ENCODE assay signal across 22 mouse cellular contexts in the genomic region with DNA sequence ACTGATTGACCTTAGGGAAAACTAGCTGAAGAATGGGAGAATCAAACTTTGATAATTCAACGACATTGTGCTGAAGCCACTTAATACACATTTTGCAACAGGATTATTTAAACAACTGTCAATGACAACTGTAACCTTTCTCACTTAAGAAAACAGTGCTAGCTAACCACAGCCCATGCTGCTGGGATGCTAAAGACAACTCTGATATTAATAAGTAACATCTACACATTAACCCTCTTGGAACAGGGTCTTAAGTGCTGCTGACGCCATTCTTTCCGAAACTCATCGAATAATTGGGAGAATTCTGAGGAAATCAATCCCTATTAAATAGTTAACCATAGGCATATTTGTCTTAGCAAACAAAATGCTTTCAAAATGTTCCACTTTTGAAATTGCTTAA. TPM values are rescaled to one million over a fixed set of nuclear protein-coding genes. Genes with fewer than 3 reads are reported as not detected.
"Had no signal": no experiment of that assay in that cellular context is flagged by ENCODE, and none has a peak within 500 bp of the region (broad histone marks: within the 10 kb centered on the region; RNA-seq: fewer than 3 reads in every experiment).

No protein-coding gene starts in this region.

- H3K27me3 ChIP-seq: limb, embryonic 15.5 days; midbrain, embryonic 13.5 days; midbrain, embryonic 15.5 days; neural tube, embryonic 13.5 days; neural tube, embryonic 15.5 days had no signal

- H3K27ac ChIP-seq: limb, embryonic 15.5 days; liver, embryonic 14.5 days; midbrain, embryonic 10.5 days; midbrain, embryonic 13.5 days; midbrain, embryonic 15.5 days; neural tube, embryonic 13.5 days; neural tube, embryonic 15.5 days had no signal

- H3K9ac ChIP-seq: limb, embryonic 15.5 days; liver, embryonic 14.5 days; lung, embryonic 14.5 days; midbrain, embryonic 13.5 days; midbrain, embryonic 15.5 days; neural tube, embryonic 13.5 days; neural tube, embryonic 15.5 days had no signal

- H3K4me1 ChIP-seq: limb, embryonic 15.5 days; midbrain, embryonic 10.5 days; midbrain, embryonic 13.5 days; midbrain, embryonic 15.5 days; neural tube, embryonic 13.5 days; neural tube, embryonic 15.5 days had no signal

- H3K9me3 ChIP-seq: limb, embryonic 15.5 days; midbrain, embryonic 10.5 days; midbrain, embryonic 13.5 days; midbrain, embryonic 15.5 days; neural tube, embryonic 13.5 days; neural tube, embryonic 15.5 days had no signal

- H3K36me3 ChIP-seq: midbrain, embryonic 15.5 days had no signal

- ATAC-seq: midbrain, embryonic 13.5 days; midbrain, embryonic 15.5 days had no signal

- H3K4me3 ChIP-seq: limb, embryonic 15.5 days; midbrain, embryonic 10.5 days; midbrain, embryonic 13.5 days; midbrain, embryonic 15.5 days; myocyte; neural tube, embryonic 13.5 days; neural tube, embryonic 15.5 days had no signal

- DNase-seq: lung, adult 18-20 months; lung, embryonic 14.5 days; lung, postnatal 4 days; retina, postnatal 1 day; right cerebral cortex, adult 18-20 months; right cerebral cortex, postnatal 25 days; right cerebral cortex, postnatal 4 days; spleen, adult 18-20 months; thymus, adult 18-20 months; thymus, postnatal 25 days; thymus, postnatal 4 days had no signal

- H3K4me2 ChIP-seq: limb, embryonic 15.5 days; lung, embryonic 14.5 days; midbrain, embryonic 13.5 days; midbrain, embryonic 15.5 days; neural tube, embryonic 13.5 days; neural tube, embryonic 15.5 days had no signal

RNA-seq across cellular contexts. Expression of gene Gpc5, which starts 39.6 kb away (rescaled TPM):
- total RNA-seq: megakaryocyte, adult 5-6 weeks had no signal
- polyA plus RNA-seq: myocyte; small intestine, adult 2 months; urinary bladder, adult 2 months had no signal
